Mouse (Mus musculus) megakaryocyte, embryonic 14.5 days (primary cell): ENCODE results near the gene Dnah2.

Experiments used
- FLI1 ChIP-seq: IDR thresholded peaks from 2 replicates; pipeline ENCODE4 v1.6.1; 2012; ENCODE audit warnings: low read length, inconsistent platforms, mixed read lengths
- GATA1 ChIP-seq: IDR thresholded peaks from 3 replicates; pipeline ENCODE4 v1.6.1; 2012; ENCODE audit warnings: mixed read lengths, low read length, inconsistent platforms, borderline replicate concordance

- TF ChIP-seq GATA1 (no peak), FLI1 (no peak)
Measured at GRCm38 (mm10) chr11:69384979-69385378, 163.9 kb downstream of the Dnah2 start.
